Mouse (Mus musculus) G1E (cell line): ENCODE measurements around the gene Tmc4.

Source experiments
- CTCF ChIP-seq: IDR thresholded peaks from 2 replicates; pipeline ENCODE4 v1.5.1; 2012; ENCODE audit warnings: low read depth, low read length, inconsistent platforms, mixed read lengths
- GATA2 ChIP-seq: IDR thresholded peaks from 2 replicates; pipeline ENCODE4 v1.6.1; 2012; ENCODE audit warnings: low read depth, low read length, inconsistent platforms, borderline replicate concordance

DNA sequence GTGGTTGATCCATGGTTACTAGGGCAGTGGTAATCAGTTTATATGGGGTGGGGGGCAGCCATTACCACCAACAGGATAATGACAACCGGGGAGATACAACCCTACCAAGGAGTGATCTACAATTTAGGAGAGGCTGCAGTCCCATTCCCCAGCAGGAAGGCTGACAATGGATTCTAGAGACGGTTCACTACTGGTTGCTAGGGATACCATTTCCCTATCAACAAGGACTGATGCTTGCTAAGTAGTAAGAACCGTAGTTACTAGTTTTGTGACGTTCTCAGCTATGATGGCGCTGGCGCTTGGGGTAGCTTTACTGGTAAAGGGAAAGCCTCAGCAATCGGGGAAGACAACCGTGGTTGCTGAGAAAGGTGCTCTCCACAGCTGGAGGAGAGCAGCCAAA lies 7.3 kb upstream of the Tmc4 start:
- TF ChIP-seq CTCF (no peak), GATA2 (no peak)
